Comparison of ENCODE assay signal across 27 mouse cellular contexts in genomic region chr1:52795927-52796326, GRCm38 (mm10).
"Had no signal": no experiment of that assay in that cellular context is flagged by ENCODE, and none has a peak within 500 bp of the region (broad histone marks: within the 10 kb centered on the region; RNA-seq: fewer than 3 reads in every experiment).

No protein-coding gene starts in this region.

- H3K27ac ChIP-seq: gastrocnemius, adult 2 months; heart, embryonic 10.5 days; hindbrain, embryonic 10.5 days; hindbrain, embryonic 12.5 days; hindbrain, embryonic 14.5 days; intestine, embryonic 15.5 days; left cerebral cortex, adult 2 months; limb, embryonic 10.5 days; limb, embryonic 12.5 days; liver, embryonic 13.5 days; liver, embryonic 15.5 days had no signal

- DNase-seq: gastrocnemius, adult 2 months; gastrocnemius, postnatal 10 days; gastrocnemius, postnatal 25 days; heart, adult 18-20 months; heart, postnatal 10 days; heart, postnatal 4 days; kidney, adult 18-20 months; kidney, adult 8-10 months; kidney, postnatal 14 days; kidney, postnatal 4 days; liver; liver, embryonic 13.5 days; liver, postnatal 0 days had no signal

- H3K27me3 ChIP-seq: heart, embryonic 12.5 days; hindbrain, embryonic 12.5 days; intestine, embryonic 15.5 days; limb, embryonic 12.5 days; liver, embryonic 13.5 days; liver, embryonic 15.5 days had no signal

- H3K9me3 ChIP-seq: heart, embryonic 10.5 days; heart, embryonic 12.5 days; hindbrain, embryonic 10.5 days; hindbrain, embryonic 12.5 days; intestine, embryonic 15.5 days; limb, embryonic 10.5 days; limb, embryonic 12.5 days; liver, embryonic 13.5 days; liver, embryonic 15.5 days had no signal

- H3K4me2 ChIP-seq: heart, embryonic 12.5 days; hindbrain, embryonic 12.5 days; hindbrain, embryonic 14.5 days; intestine, embryonic 15.5 days; limb, embryonic 12.5 days; liver, embryonic 11.5 days; liver, embryonic 13.5 days; liver, embryonic 15.5 days had no signal

- H3K4me3 ChIP-seq: gastrocnemius, adult 2 months; heart, embryonic 10.5 days; heart, embryonic 12.5 days; hindbrain, embryonic 10.5 days; hindbrain, embryonic 12.5 days; intestine, embryonic 15.5 days; left cerebral cortex, adult 2 months; limb, embryonic 10.5 days; limb, embryonic 12.5 days; liver, embryonic 13.5 days; liver, embryonic 15.5 days had no signal

- H3K9ac ChIP-seq: heart, embryonic 12.5 days; hindbrain, embryonic 12.5 days; hindbrain, embryonic 14.5 days; intestine, embryonic 15.5 days; limb, embryonic 12.5 days; liver, embryonic 13.5 days; liver, embryonic 15.5 days; liver, postnatal 0 days had no signal

- ATAC-seq: hindbrain, embryonic 16.5 days; inflammation-experienced regulatory T-cells, adult 6 months; intestine, embryonic 15.5 days; intestine, postnatal 0 days; liver, postnatal 0 days had no signal

- H3K36me3 ChIP-seq: intestine, embryonic 15.5 days had no signal
